Mouse (Mus musculus): Measurements from ENCODE around the gene Ngb. TPM values are rescaled to one million over a fixed set of nuclear protein-coding genes. Genes with fewer than 3 reads are reported as not detected.

Ngb gene
- polyA plus RNA-seq, 1 experiment from 2014 or later, result 3.6 TPM

GRCm38 (mm10) chr12:87052661-87053321 is 49.5 kb downstream of the Ngb start:
- 23% methylated on average over 11 of the region's 16 CpGs for whole genome bisulfite sequencing
- no peak overlapping the region for H3K9ac ChIP-seq (replicated peaks; ENCODE audit: low read depth, low read length)
- H3K27me3 ChIP-seq (ENCODE audit: control insufficient read depth, insufficient read depth, low read length), result peaks cover 3% of the 10 kb centered on the region; the same call in 1 of the 2 replicates
- no peak overlapping the region for H3K4me2 ChIP-seq (ENCODE audit: low read depth, low read length)
- ATAC-seq (ENCODE audit: low read depth), result peak; percentile 74
- H3K4me3 ChIP-seq (ENCODE audit: low read depth, low read length), result no peak overlapping the region
- H3K36me3 ChIP-seq (ENCODE audit: control insufficient read depth, insufficient read depth, low read length), result no peaks in the 10 kb centered on the region
- H3K27ac ChIP-seq (ENCODE audit: low read depth, low read length), result no peak overlapping the region
- H3K9me3 ChIP-seq (ENCODE audit: control insufficient read depth, low read length), result no peaks in the 10 kb centered on the region
- no peaks in the 10 kb centered on the region for H3K4me1 ChIP-seq (ENCODE audit: control insufficient read depth, insufficient read depth, low read length)

- no peak overlapping the region for H3K27ac ChIP-seq (ENCODE audit: low read depth, low read length)
- no peaks in the 10 kb centered on the region for H3K9me3 ChIP-seq (ENCODE audit: control insufficient read depth, low read length)
Measured at GRCm38 (mm10) chr12:87047536-87047935, 54.8 kb downstream of the Ngb start.

More at GRCm38 (mm10) chr12:87047536-87047935, 54.8 kb downstream of the Ngb start:
- ATAC-seq (ENCODE audit: low read depth), result no peak
- Histone ChIP-seq H3K27me3 (ENCODE audit: control insufficient read depth, insufficient read depth, low read length) (no peaks in the 10 kb centered on the region), H3K9ac (replicated peaks; ENCODE audit: low read depth, low read length) (no peak overlapping the region), H3K4me3 (ENCODE audit: low read depth, low read length) (no peak overlapping the region), H3K4me1 (ENCODE audit: control insufficient read depth, insufficient read depth, low read length) (peaks cover 11% of the 10 kb centered on the region), H3K4me2 (ENCODE audit: low read depth, low read length) (no peak overlapping the region), H3K36me3 (ENCODE audit: control insufficient read depth, insufficient read depth, low read length) (no peaks in the 10 kb centered on the region)
- WGBS, result 64% methylated on average over 3 of the region's 3 CpGs

Other genes with a start within 250 kb of the Ngb start
- 47.6 and 58.3 TPM in 2 replicates for gene Irf2bpl, start 217.7 kb downstream of the Ngb start, polyA plus RNA-seq (2014; fragmentation: Nextera tagmentation; extraction: Ambion mirVana)
- 51.7 and 54.2 TPM in 2 replicates for gene Cipc, start 155.5 kb downstream of the Ngb start, polyA plus RNA-seq (2014; fragmentation: Nextera tagmentation; extraction: Ambion mirVana)
- gene Zdhhc22, start 112.1 kb downstream of the Ngb start, polyA plus RNA-seq (2014; fragmentation: Nextera tagmentation; extraction: Ambion mirVana), result 10.3 and 20.5 TPM in 2 replicates
- gene Tmem63c, start 81.2 kb downstream of the Ngb start, polyA plus RNA-seq (2014; fragmentation: Nextera tagmentation; extraction: Ambion mirVana), result 10.7 and 15.8 TPM in 2 replicates
- 33.0 and 39.2 TPM in 2 replicates for gene Gstz1, start 44.6 kb upstream of the Ngb start, polyA plus RNA-seq (2014; fragmentation: Nextera tagmentation; extraction: Ambion mirVana)
- gene Pomt2, start 45.4 kb upstream of the Ngb start, polyA plus RNA-seq (2014; fragmentation: Nextera tagmentation; extraction: Ambion mirVana), result 14.4 and 16.9 TPM in 2 replicates
- 2.6 and 3.2 TPM in 2 replicates for gene Samd15, start 97.2 kb upstream of the Ngb start, polyA plus RNA-seq (2014; fragmentation: Nextera tagmentation; extraction: Ambion mirVana)
- 6.5 and 8.8 TPM in 2 replicates for gene Tmed8, start 97.9 kb upstream of the Ngb start, polyA plus RNA-seq (2014; fragmentation: Nextera tagmentation; extraction: Ambion mirVana)
- 1.2 and 2.3 TPM in 2 replicates for gene Noxred1, start 136.2 kb upstream of the Ngb start, polyA plus RNA-seq (2014; fragmentation: Nextera tagmentation; extraction: Ambion mirVana)
- gene Vipas39, start 163.7 kb upstream of the Ngb start, polyA plus RNA-seq (2014; fragmentation: Nextera tagmentation; extraction: Ambion mirVana), result 61.6 and 67.8 TPM in 2 replicates
- 172 and 186 TPM in 2 replicates for gene Ahsa1, start 163.9 kb upstream of the Ngb start, polyA plus RNA-seq (2014; fragmentation: Nextera tagmentation; extraction: Ambion mirVana)
- 0.37 and 0.44 TPM in 2 replicates for gene Ism2, start 197.2 kb upstream of the Ngb start, polyA plus RNA-seq (2014; fragmentation: Nextera tagmentation; extraction: Ambion mirVana)